Mouse (Mus musculus): ENCODE measurements around the gene Use1. TPM values are rescaled to one million over a fixed set of nuclear protein-coding genes. Genes with fewer than 3 reads are reported as not detected.

Gene Use1
- total and polyA plus RNA-seq, 3 experiments: 69.6 to 130 (median 98.7) TPM

GRCm38 (mm10) chr8:71373000-71373399 lies 6.4 kb downstream of the Use1 start:
- no peak for TF ChIP-seq IRF4 (IDR thresholded peaks at IDR 0.05; ENCODE audit: low read depth, low read length)
- TF ChIP-seq HCFC1 (IDR thresholded peaks at IDR 0.05; ENCODE audit: low read depth, low read length): no peak
- TF ChIP-seq SIN3A (IDR thresholded peaks at IDR 0.05; ENCODE audit: low read length): no peak
- no peak for TF ChIP-seq PAX5 (IDR thresholded peaks at IDR 0.05; ENCODE audit: low read length)
- no peak for TF ChIP-seq JUN (IDR thresholded peaks at IDR 0.05; ENCODE audit: insufficient read depth, low read depth, low read length)
- no peak for TF ChIP-seq USF1 (IDR thresholded peaks at IDR 0.05; ENCODE audit: low read depth, low read length)
- no peak for TF ChIP-seq MYC (IDR thresholded peaks at IDR 0.05; ENCODE audit: low read depth, low read length)
- no peak for TF ChIP-seq TBP (conservative IDR thresholded peaks at IDR 0.05; ENCODE audit: low read depth, low read length)
- TF ChIP-seq MAX (IDR thresholded peaks at IDR 0.05; ENCODE audit: low read length): no peak
- no peak for TF ChIP-seq RAD21 (IDR thresholded peaks at IDR 0.05; ENCODE audit: low read depth, low read length)
- TF ChIP-seq ZMIZ1 (IDR thresholded peaks at IDR 0.05; ENCODE audit: low read depth, low read length): no peak
- TF ChIP-seq SMC3 (IDR thresholded peaks at IDR 0.05; ENCODE audit: low read depth, low read length): no peak
- TF ChIP-seq MEF2A (IDR thresholded peaks at IDR 0.05; ENCODE audit: borderline replicate concordance, low read depth, low read length): no peak
- TF ChIP-seq POLR2AphosphoS2 (IDR thresholded peaks at IDR 0.05; ENCODE audit: low read depth, low read length): no peak
- TF ChIP-seq GABPA (IDR thresholded peaks at IDR 0.05; ENCODE audit: insufficient replicate concordance, low read depth, low read length): no peak
- TF ChIP-seq TCF12 (IDR thresholded peaks at IDR 0.05; ENCODE audit: low read depth, low read length): no peak
- TF ChIP-seq MXI1 (IDR thresholded peaks at IDR 0.05; ENCODE audit: low read depth, low read length): no peak
- Histone ChIP-seq H3K27me3 (replicated peaks) (no peaks in the 10 kb centered on the region), H3K4me2 (ENCODE audit: insufficient read depth, low read depth, poor library complexity, severe bottlenecking) (no peak overlapping the region), H3K9me3 (replicated peaks; ENCODE audit: low read length) (peaks cover 9% of the 10 kb centered on the region), H3K9ac (ENCODE audit: insufficient read depth, low read depth) (no peak overlapping the region), H3K27ac (ENCODE audit: insufficient read depth, low read depth) (no peak overlapping the region), H3K79me2 (replicated peaks; ENCODE audit: control insufficient read depth, extremely low read depth, insufficient read depth, poor library complexity, severe bottlenecking) (no peaks in the 10 kb centered on the region), H3K4me3 (replicated peaks in 1 of 3; ENCODE audit: low read depth in 2 of 3, low read length in 2 of 3, poor library complexity in 1 of 3) (no peak overlapping the region), H3K4me1 (ENCODE audit: control insufficient read depth in 1 of 2, insufficient read depth in 2 of 2) (peaks cover 15 to 44% of the 10 kb centered on the region in 2 experiments), H3K36me3 (replicated peaks in 1 of 2; ENCODE audit: control insufficient read depth in 1 of 2, insufficient read depth in 1 of 2, low read length in 1 of 2) (peaks cover 32 to 76% of the 10 kb centered on the region in 2 experiments)
- dilution Hi-C loops (cut with MboI; ENCODE audit: extremely low pct_ligation_motif_present, extremely low pct_unique_long_range_greater_than_20kb, low sequenced_read_pairs): no loop called here
- no peak for DNase-seq (ENCODE audit: extremely low read depth)
- in situ Hi-C loops (cut with MboI; ENCODE audit: low pct_ligation_motif_present, low pct_unique_long_range_greater_than_20kb, low sequenced_read_pairs): loop anchor here (5.0 kb wide), 1 partner anchor 34 kb away; the partner anchor contains the start of gene Ankle1

- no peak for DNase-seq (ENCODE audit: extremely low read depth)
- Histone ChIP-seq H3K9me3 (replicated peaks; ENCODE audit: low read length) (peaks cover 9% of the 10 kb centered on the region), H3K4me2 (ENCODE audit: insufficient read depth, low read depth, poor library complexity, severe bottlenecking) (no peak overlapping the region), H3K27me3 (replicated peaks) (no peaks in the 10 kb centered on the region), H3K27ac (ENCODE audit: insufficient read depth, low read depth) (no peak overlapping the region), H3K79me2 (replicated peaks; ENCODE audit: control insufficient read depth, extremely low read depth, insufficient read depth, poor library complexity, severe bottlenecking) (no peaks in the 10 kb centered on the region), H3K4me1 (ENCODE audit: control insufficient read depth in 1 of 2, insufficient read depth in 2 of 2) (peaks cover 7 to 42% of the 10 kb centered on the region in 2 experiments), H3K4me3 (replicated peaks in 1 of 3; ENCODE audit: low read depth in 2 of 3, low read length in 2 of 3, poor library complexity in 1 of 3) (no peak overlapping the region), H3K36me3 (replicated peaks in 1 of 2; ENCODE audit: control insufficient read depth in 1 of 2, insufficient read depth in 1 of 2, low read length in 1 of 2) (peaks cover 23 to 66% of the 10 kb centered on the region in 2 experiments), H3K9ac (ENCODE audit: insufficient read depth, low read depth) (no peak overlapping the region)
- TF ChIP-seq UBTF (IDR thresholded peaks at IDR 0.05; ENCODE audit: low read depth, low read length) (no peak), JUND (conservative IDR thresholded peaks at IDR 0.05; ENCODE audit: low read depth, low read length) (no peak), CHD1 (IDR thresholded peaks at IDR 0.05; ENCODE audit: low read depth, low read length) (no peak), PAX5 (IDR thresholded peaks at IDR 0.05; ENCODE audit: low read length) (no peak), KAT2A (IDR thresholded peaks at IDR 0.05; ENCODE audit: insufficient replicate concordance, low read length) (no peak), ELF1 (IDR thresholded peaks at IDR 0.05; ENCODE audit: low read depth, low read length) (no peak), CTCF (conservative IDR thresholded peaks at IDR 0.05 in 1 of 2, IDR thresholded peaks at IDR 0.05 in 1 of 2; ENCODE audit: low read depth in 2 of 2, low read length in 2 of 2) (no peak), ZMIZ1 (IDR thresholded peaks at IDR 0.05; ENCODE audit: low read depth, low read length) (no peak), IRF4 (IDR thresholded peaks at IDR 0.05; ENCODE audit: low read depth, low read length) (no peak), USF1 (IDR thresholded peaks at IDR 0.05; ENCODE audit: low read depth, low read length) (no peak), RAD21 (IDR thresholded peaks at IDR 0.05; ENCODE audit: low read depth, low read length) (no peak), NELFE (IDR thresholded peaks at IDR 0.05; ENCODE audit: low read depth, low read length) (no peak), E2F4 (IDR thresholded peaks at IDR 0.05; ENCODE audit: insufficient replicate concordance, low read depth, low read length) (no peak), MXI1 (IDR thresholded peaks at IDR 0.05; ENCODE audit: low read depth, low read length) (no peak), CHD2 (IDR thresholded peaks at IDR 0.05; ENCODE audit: low read length) (no peak), HCFC1 (IDR thresholded peaks at IDR 0.05; ENCODE audit: low read depth, low read length) (no peak), ETS1 (conservative IDR thresholded peaks at IDR 0.05; ENCODE audit: low read depth, low read length) (no peak), MYC (IDR thresholded peaks at IDR 0.05; ENCODE audit: low read depth, low read length) (no peak)
- in situ Hi-C loops (cut with MboI; ENCODE audit: low pct_ligation_motif_present, low pct_unique_long_range_greater_than_20kb, low sequenced_read_pairs): loop anchor here (5.0 kb wide), 1 partner anchor 33 kb away; the partner anchor contains the start of gene Ankle1
- dilution Hi-C loops (cut with MboI; ENCODE audit: extremely low pct_ligation_motif_present, extremely low pct_unique_long_range_greater_than_20kb, low sequenced_read_pairs): no loop called here
These were observed 8.1 kb downstream of the Use1 start for GRCm38 (mm10) chr8:71374616-71375206.

Data from CH12.LX (cell line).